Mouse (Mus musculus): ENCODE data around the gene Lrrc42. TPM values are rescaled to one million over a fixed set of nuclear protein-coding genes. Genes with fewer than 3 reads are reported as not detected.

Lrrc42 gene
- total RNA-seq, 4 experiments from 2014 or later, result 8.5 to 11.0 (median 10.2) TPM

GRCm38 (mm10) chr4:107198072-107198471, 55.3 kb downstream of the Lrrc42 start:
- no peak for DNase-seq (ENCODE audit: low spot score)

- no peak for DNase-seq (ENCODE audit: low spot score)
Observed at GRCm38 (mm10) chr4:107196454-107196853, 56.9 kb downstream of the Lrrc42 start.

GRCm38 (mm10) chr4:107193841-107194240, 59.5 kb downstream of the Lrrc42 start:
- DNase-seq (ENCODE audit: low spot score), result no peak

GRCm38 (mm10) chr4:107185703-107186102, 67.6 kb downstream of the Lrrc42 start:
- DNase-seq (ENCODE audit: low spot score), result no peak

Other genes with a start within 250 kb of the Lrrc42 start
- gene Mrpl37, start 186.7 kb downstream of the Lrrc42 start, total RNA-seq (2022), result 100 to 1,000 TPM in 1 of 4 experiments, 10 to 100 TPM in 3; 93.9 to 102 (median 96.0) TPM
- 10 to 100 TPM; 24.2 to 35.1 (median 27.8) TPM for gene Cyb5rl, start 186.5 kb downstream of the Lrrc42 start, total RNA-seq (2022)
- not detected for gene Cdcp2, start 156.6 kb downstream of the Lrrc42 start, total RNA-seq (2022)
- 100 to 1,000 TPM; 121 to 126 (median 122) TPM for gene Tmem59, start 75.1 kb downstream of the Lrrc42 start, total RNA-seq (2022)
- gene Tceanc2, start 74.4 kb downstream of the Lrrc42 start, total RNA-seq (2022), result 10 to 100 TPM; 10.7 to 15.1 (median 12.2) TPM
- not detected for gene Ldlrad1, start 44.4 kb downstream of the Lrrc42 start, total RNA-seq (2022)
- gene Hspb11, start 61 bp upstream of the Lrrc42 start, total RNA-seq (2022), result 10 to 100 TPM; 10.1 to 12.3 (median 10.2) TPM
- not detected for gene Dio1, start 53.6 kb upstream of the Lrrc42 start, total RNA-seq (2022)
- gene Yipf1, start 60.8 kb upstream of the Lrrc42 start, total RNA-seq (2022), result 10 to 100 TPM; 16.6 to 20.3 (median 18.0) TPM
- gene Ndc1, start 114.3 kb upstream of the Lrrc42 start, total RNA-seq (2022), result 10 to 100 TPM in 3 of 4 experiments, 1 to 10 TPM in 1; 9.7 to 12.6 (median 10.7) TPM
- under 1 TPM in 2 of 4 experiments, not detected in 2; 0.19 to 0.28 TPM for gene Glis1, start 181.1 kb upstream of the Lrrc42 start, total RNA-seq (2022)

Measured in heart, adult 8-10 months (tissue).